Mouse (Mus musculus) kidney, postnatal 0 days (tissue): ENCODE measurements at regions not wholly inside any gene's neighbourhood (a gene's known extent, or its start where the extent isn't known, plus 50 kb on each side); places are given as distances from the start of the nearest gene placed in this dataset.

Experiments
- ATAC-seq: fragments of 200-750 bp; cut with Nextera tagmentation; replicated peaks from 2 replicates; pipeline ENCODE4 v1.8.0; 2017; ENCODE audit warnings: low read depth, moderate number of reproducible peaks, moderate TSS enrichment, moderate library complexity; ENCODE audit not compliant: low FRiP score
- DNase-seq: peaks from one replicate; pipeline ENCODE4 v3.0.0-alpha.2; 2016; ENCODE audit warnings: low spot score
- H3K27ac ChIP-seq: fragments of 300-500 bp; sonication (generic); 2 replicates; pipeline ENCODE4 v1.5.1; 2014; ENCODE audit warnings: mild to moderate bottlenecking
- H3K27me3 ChIP-seq: fragments of 300-500 bp; sonication (generic); 2 replicates; pipeline ENCODE4 v1.6.1; 2014; ENCODE audit warnings: low read length, mixed read lengths; ENCODE audit not compliant: insufficient read depth
- H3K36me3 ChIP-seq: fragments of 300-500 bp; sonication (generic); 2 replicates; pipeline ENCODE4 v1.6.1; 2014; ENCODE audit warnings: low read length, mixed read lengths; ENCODE audit not compliant: insufficient read depth
- H3K4me1 ChIP-seq: fragments of 300-500 bp; sonication (generic); replicated peaks from 2 replicates; pipeline ENCODE4 v1.6.1; 2014; ENCODE audit warnings: antibody characterized with exemption, low read length, mixed read lengths; ENCODE audit not compliant: insufficient read depth
- H3K4me2 ChIP-seq: fragments of 300-500 bp; sonication (generic); 2 replicates; pipeline ENCODE4 v1.6.1; 2014; ENCODE audit warnings: mild to moderate bottlenecking, low read length, moderate library complexity, mixed read lengths
- H3K4me3 ChIP-seq: fragments of 300-500 bp; sonication (generic); replicated peaks from 2 replicates; pipeline ENCODE4 v1.5.1; 2014; ENCODE audit warnings: low read depth, low read length
- H3K9ac ChIP-seq: fragments of 300-500 bp; sonication (generic); 2 replicates; pipeline ENCODE4 v1.6.1; 2014; ENCODE audit warnings: low read depth, low read length
- H3K9me3 ChIP-seq: fragments of 300-500 bp; sonication (generic); replicated peaks from 2 replicates; pipeline ENCODE4 v1.6.1; 2016; ENCODE audit warnings: low read length, inconsistent platforms, mixed read lengths
- CTCF ChIP-seq: IDR thresholded peaks from 2 replicates; pipeline ENCODE4 v1.5.1; 2016; ENCODE audit warnings: antibody characterized with exemption, low read depth, mild to moderate bottlenecking, moderate library complexity
- WGBS: fragments of 180-500 bp; shearing (Covaris S2); extraction: QIAGEN DNeasy Blood & Tissue Kit; methylation state at CpG from one replicate; pipeline ENCODE4 v1.1.7; 2014; 5-methylcytosine and 5-hydroxymethylcytosine counted together

DNA sequence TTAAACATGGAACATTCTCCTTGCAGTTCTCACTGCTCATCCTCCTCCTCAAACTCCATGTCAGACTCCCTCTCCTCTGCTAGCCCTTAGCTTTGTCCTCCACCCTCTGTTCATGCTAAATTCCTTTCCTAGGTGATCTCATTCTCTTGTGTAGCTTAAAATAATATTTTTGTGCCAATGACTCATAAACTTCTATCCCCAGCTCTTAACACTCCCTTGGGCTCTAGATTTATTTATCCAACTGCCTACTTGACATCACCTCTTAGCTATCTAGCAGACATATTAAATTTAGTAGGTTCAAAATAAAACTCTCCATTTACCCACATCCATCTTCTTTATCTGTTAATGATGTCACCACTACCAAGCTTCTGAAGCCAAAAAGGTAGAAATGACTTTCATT is 1036.6 kb upstream of the Gm7489 start:
- DNase-seq (no peak), ATAC-seq (no peak)
- Histone ChIP-seq H3K27me3 (no peaks in the 10 kb centered on the region), H3K4me2 (no peak overlapping the region), H3K27ac (no peak overlapping the region), H3K4me3 (no peak overlapping the region), H3K9me3 (no peaks in the 10 kb centered on the region), H3K36me3 (no peaks in the 10 kb centered on the region), H3K4me1 (no peaks in the 10 kb centered on the region), H3K9ac (no peak overlapping the region)
- no peak for TF ChIP-seq CTCF

- no peak for DNase-seq
- Histone ChIP-seq H3K9me3 (no peaks in the 10 kb centered on the region), H3K27me3 (no peaks in the 10 kb centered on the region), H3K4me1 (no peaks in the 10 kb centered on the region), H3K9ac (no peak overlapping the region), H3K36me3 (no peaks in the 10 kb centered on the region), H3K4me2 (no peak overlapping the region), H3K27ac (no peak overlapping the region), H3K4me3 (no peak overlapping the region)
- no peak for ATAC-seq
- no peak for TF ChIP-seq CTCF
- WGBS: 85% methylated on average over 4 of the region's 4 CpGs
Measured at GRCm38 (mm10) chr15:52858682-52859081, 1026.0 kb upstream of the Gm7489 start.

- WGBS: 84% methylated on average over 4 of the region's 4 CpGs
- DNase-seq (no peak), ATAC-seq (no peak)
- H3K9ac ChIP-seq: no peak overlapping the region
- peak; percentile 11; the same call in 1 of the 2 replicates for TF ChIP-seq CTCF
- H3K36me3 ChIP-seq: no peaks in the 10 kb centered on the region
- H3K4me2 ChIP-seq: no peak overlapping the region
- H3K9me3 ChIP-seq: no peaks in the 10 kb centered on the region
- no peak overlapping the region for H3K27ac ChIP-seq
- no peaks in the 10 kb centered on the region for H3K27me3 ChIP-seq
- H3K4me3 ChIP-seq: no peak overlapping the region
- H3K4me1 ChIP-seq: no peaks in the 10 kb centered on the region
Measured at GRCm38 (mm10) chr15:52863494-52863893, 1021.2 kb upstream of the Gm7489 start.

- H3K27ac ChIP-seq: no peak overlapping the region
- H3K9ac ChIP-seq: no peak overlapping the region
- H3K36me3 ChIP-seq: no peaks in the 10 kb centered on the region
- TF ChIP-seq CTCF: no peak
- no peak for DNase-seq
- WGBS: 65% methylated on average over 9 of the region's 9 CpGs
- ATAC-seq: no peak
- H3K4me1 ChIP-seq: no peaks in the 10 kb centered on the region
- no peaks in the 10 kb centered on the region for H3K9me3 ChIP-seq
- no peak overlapping the region for H3K4me3 ChIP-seq
- no peak overlapping the region for H3K4me2 ChIP-seq
- H3K27me3 ChIP-seq: no peaks in the 10 kb centered on the region
Measured at GRCm38 (mm10) chr15:52892244-52892950, 992.3 kb upstream of the Gm7489 start.

DNA sequence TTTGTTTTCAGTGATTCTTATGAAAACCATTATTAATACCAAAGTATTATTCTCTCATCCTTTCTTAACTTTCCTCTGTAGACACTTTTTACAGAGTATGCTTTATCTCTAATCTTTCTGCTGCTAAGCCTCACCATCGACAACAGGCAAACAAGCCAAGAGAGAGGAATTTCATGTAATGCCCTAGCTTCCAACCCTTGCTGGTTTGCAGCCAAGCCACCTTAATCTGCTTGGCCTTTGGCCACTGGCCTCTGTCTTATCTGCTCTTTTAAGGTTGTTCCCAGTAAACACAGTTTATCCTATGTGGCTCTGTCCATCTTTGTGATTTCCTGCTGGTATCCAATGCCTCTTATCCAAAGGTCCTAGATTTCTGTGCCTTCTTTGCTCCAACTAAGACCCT is 986.6 kb upstream of the Gm7489 start:
- no peaks in the 10 kb centered on the region for H3K9me3 ChIP-seq
- H3K27ac ChIP-seq: no peak overlapping the region
- H3K4me1 ChIP-seq: no peaks in the 10 kb centered on the region
- no peaks in the 10 kb centered on the region for H3K27me3 ChIP-seq
- H3K9ac ChIP-seq: no peak overlapping the region
- ATAC-seq: no peak
- H3K4me2 ChIP-seq: no peak overlapping the region
- no peak for TF ChIP-seq CTCF
- no peak overlapping the region for H3K4me3 ChIP-seq
- no peak for DNase-seq
- no peaks in the 10 kb centered on the region for H3K36me3 ChIP-seq
- 61% methylated on average over 1 of the region's 1 CpGs for WGBS

DNA sequence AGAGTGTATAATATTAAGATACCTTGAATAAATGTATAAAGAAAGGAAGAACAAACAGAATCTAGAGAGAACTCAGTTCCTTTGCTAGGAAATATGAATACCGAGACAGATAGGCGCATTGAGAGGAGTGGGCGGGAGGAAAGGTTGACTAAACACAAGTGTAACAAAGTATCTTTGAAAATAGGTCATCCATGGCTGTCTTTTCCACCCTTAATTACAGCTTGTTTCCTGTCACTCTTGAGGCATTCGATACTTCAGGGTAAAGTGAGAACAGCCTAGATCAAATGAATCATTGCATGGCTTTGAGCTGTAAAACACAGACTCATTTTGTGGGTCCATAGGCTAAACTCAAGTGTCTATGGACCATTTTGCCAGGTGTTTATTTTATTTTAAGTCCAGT is 985.3 kb upstream of the Gm7489 start:
- H3K9me3 ChIP-seq: no peaks in the 10 kb centered on the region
- no peak overlapping the region for H3K9ac ChIP-seq
- H3K27me3 ChIP-seq: no peaks in the 10 kb centered on the region
- H3K36me3 ChIP-seq: no peaks in the 10 kb centered on the region
- H3K4me3 ChIP-seq: no peak overlapping the region
- ATAC-seq: 0 out of 2 replicates have a peak, but pooled peaks have one; percentile 36
- no peak overlapping the region for H3K4me2 ChIP-seq
- no peak overlapping the region for H3K27ac ChIP-seq
- 32% methylated on average over 4 of the region's 4 CpGs for WGBS
- DNase-seq: peak; percentile 80
- no peaks in the 10 kb centered on the region for H3K4me1 ChIP-seq
- no peak for TF ChIP-seq CTCF

DNA sequence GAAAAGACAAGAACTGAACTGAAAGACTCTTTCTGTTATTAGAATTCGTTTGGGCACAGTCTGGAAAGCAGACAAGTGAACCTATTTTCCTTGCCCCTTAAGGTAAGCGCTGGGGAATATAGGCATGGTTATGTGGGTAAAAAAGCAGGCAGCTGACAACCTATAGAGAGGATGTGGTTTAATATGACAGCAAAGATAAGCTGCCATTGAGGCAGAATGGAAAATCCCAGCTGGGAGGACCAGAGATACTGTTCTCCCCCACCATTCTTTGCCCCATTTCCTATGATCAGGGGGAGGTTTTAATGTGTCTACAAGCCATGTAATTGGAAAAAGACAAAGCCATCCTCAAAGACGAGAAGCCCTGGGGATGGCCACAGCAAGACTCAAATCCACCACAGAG is 984.9 kb upstream of the Gm7489 start:
- Histone ChIP-seq H3K4me3 (no peak overlapping the region), H3K27ac (no peak overlapping the region), H3K4me1 (no peaks in the 10 kb centered on the region), H3K9ac (no peak overlapping the region), H3K4me2 (no peak overlapping the region), H3K36me3 (no peaks in the 10 kb centered on the region), H3K27me3 (no peaks in the 10 kb centered on the region), H3K9me3 (no peaks in the 10 kb centered on the region)
- ATAC-seq: no peak
- no peak for TF ChIP-seq CTCF
- WGBS: 56% methylated on average over 3 of the region's 3 CpGs
- DNase-seq: no peak
